Mouse (Mus musculus): ENCODE data around the gene Cnr2. TPM values are rescaled to one million over a fixed set of nuclear protein-coding genes. Genes with fewer than 3 reads are reported as not detected.

Gene Cnr2
- polyA plus RNA-seq, 1 experiment from 2014 or later, result 0.43 TPM

DNA sequence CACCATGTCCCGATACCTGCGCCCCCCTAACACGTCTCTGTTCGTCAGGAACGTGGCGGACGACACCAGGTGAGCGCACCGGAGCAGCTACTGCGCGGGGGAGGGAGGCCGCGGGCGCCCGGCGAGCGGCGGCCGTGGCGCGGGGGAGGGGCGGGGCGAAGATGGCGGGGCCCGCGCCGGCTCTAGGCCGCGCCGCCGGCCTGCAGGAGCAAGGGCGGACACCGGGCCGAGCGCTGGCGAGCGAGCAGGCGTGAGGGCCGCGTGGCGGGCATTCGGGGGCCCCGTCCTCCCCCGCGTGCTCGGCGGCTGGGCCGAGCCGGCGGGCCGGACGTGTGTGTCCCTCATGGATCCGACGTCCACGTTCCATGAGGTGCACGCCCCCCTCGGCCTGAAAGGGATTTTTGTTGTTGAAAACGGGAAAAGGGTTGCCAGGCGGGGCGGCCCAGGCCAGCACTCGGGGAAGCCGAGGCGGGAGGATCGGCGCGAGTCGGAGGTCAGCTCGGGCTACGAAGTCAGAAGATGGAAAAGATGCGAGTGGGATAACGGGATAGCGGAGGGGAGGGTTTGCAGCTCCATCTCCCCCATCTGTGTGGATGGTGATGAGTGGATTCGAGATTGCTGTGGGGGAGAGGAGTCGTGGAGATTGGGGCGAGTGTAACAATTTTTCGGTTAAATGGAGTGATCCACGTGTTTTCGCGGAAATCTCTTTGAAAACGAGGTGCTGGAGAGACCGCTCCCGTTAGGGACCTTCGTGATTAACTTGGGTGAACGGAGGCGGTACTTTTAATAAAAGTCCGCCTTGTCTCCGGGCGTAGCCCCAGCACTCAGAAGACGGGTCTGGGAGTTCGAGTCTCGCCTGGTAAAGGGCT is 38.7 kb upstream of the Cnr2 start:
- Histone ChIP-seq H3K36me3 (ENCODE audit: control insufficient read depth, insufficient read depth, low read length) (no peaks in the 10 kb centered on the region), H3K27me3 (replicated peaks; ENCODE audit: control insufficient read depth, insufficient read depth, low read length) (no peaks in the 10 kb centered on the region), H3K4me2 (ENCODE audit: low read depth, low read length) (peak overlapping the region; percentile 64), H3K9ac (ENCODE audit: low read depth, low read length) (peak overlapping the region; percentile 89), H3K4me1 (ENCODE audit: control insufficient read depth, insufficient read depth, low read length) (peaks cover 32% of the 10 kb centered on the region), H3K27ac (ENCODE audit: low read length) (peak overlapping the region; percentile 98), H3K4me3 (ENCODE audit: low read length) (peak overlapping the region; percentile 88), H3K9me3 (ENCODE audit: control insufficient read depth, low read length) (no peaks in the 10 kb centered on the region)
- under 1% methylated on average over 86 of the region's 91 CpGs for WGBS
- peak; percentile 79 for ATAC-seq

GRCm38 (mm10) chr4:135857597-135858186 is 37.5 kb upstream of the Cnr2 start:
- Histone ChIP-seq H3K4me2 (ENCODE audit: low read depth, low read length) (peak overlapping the region; percentile 64), H3K4me3 (ENCODE audit: low read length) (peak overlapping the region; percentile 88), H3K27ac (ENCODE audit: low read length) (no peak overlapping the region), H3K4me1 (ENCODE audit: control insufficient read depth, insufficient read depth, low read length) (peaks cover 32% of the 10 kb centered on the region), H3K36me3 (ENCODE audit: control insufficient read depth, insufficient read depth, low read length) (peaks cover 4% of the 10 kb centered on the region; the same call in 1 of the 2 replicates), H3K27me3 (replicated peaks; ENCODE audit: control insufficient read depth, insufficient read depth, low read length) (no peaks in the 10 kb centered on the region), H3K9me3 (ENCODE audit: control insufficient read depth, low read length) (no peaks in the 10 kb centered on the region), H3K9ac (ENCODE audit: low read depth, low read length) (peak overlapping the region; percentile 57)
- ATAC-seq, result no peak
- 3% methylated on average over 7 of the region's 7 CpGs for WGBS

GRCm38 (mm10) chr4:135868996-135869395 is 26.2 kb upstream of the Cnr2 start:
- 47% methylated on average over 2 of the region's 2 CpGs for WGBS
- H3K4me2 ChIP-seq (ENCODE audit: low read depth, low read length), result no peak overlapping the region
- peak overlapping the region; percentile 51; the same call in 1 of the 2 replicates for H3K27ac ChIP-seq (ENCODE audit: low read length)
- no peaks in the 10 kb centered on the region; the same call in 1 of the 2 replicates for H3K36me3 ChIP-seq (ENCODE audit: control insufficient read depth, insufficient read depth, low read length)
- no peak overlapping the region for H3K4me3 ChIP-seq (ENCODE audit: low read length)
- peaks cover 16% of the 10 kb centered on the region for H3K4me1 ChIP-seq (ENCODE audit: control insufficient read depth, insufficient read depth, low read length)
- H3K9ac ChIP-seq (ENCODE audit: low read depth, low read length), result no peak overlapping the region
- no peak for ATAC-seq
- H3K27me3 ChIP-seq (replicated peaks; ENCODE audit: control insufficient read depth, insufficient read depth, low read length), result no peaks in the 10 kb centered on the region
- no peaks in the 10 kb centered on the region for H3K9me3 ChIP-seq (ENCODE audit: control insufficient read depth, low read length)

GRCm38 (mm10) chr4:135870227-135871023 is 24.8 kb upstream of the Cnr2 start:
- H3K4me2 ChIP-seq (ENCODE audit: low read depth, low read length), result peak overlapping the region; percentile 28
- WGBS, result 16% methylated on average over 2 of the region's 2 CpGs
- H3K4me1 ChIP-seq (ENCODE audit: control insufficient read depth, insufficient read depth, low read length), result peaks cover 26% of the 10 kb centered on the region
- no peaks in the 10 kb centered on the region; the same call in 1 of the 2 replicates for H3K36me3 ChIP-seq (ENCODE audit: control insufficient read depth, insufficient read depth, low read length)
- H3K9me3 ChIP-seq (ENCODE audit: control insufficient read depth, low read length), result no peaks in the 10 kb centered on the region
- H3K9ac ChIP-seq (ENCODE audit: low read depth, low read length), result no peak overlapping the region; the same call in 1 of the 2 replicates
- peak overlapping the region; percentile 18; the same call in 1 of the 2 replicates for H3K4me3 ChIP-seq (ENCODE audit: low read length)
- H3K27me3 ChIP-seq (replicated peaks; ENCODE audit: control insufficient read depth, insufficient read depth, low read length), result no peaks in the 10 kb centered on the region
- H3K27ac ChIP-seq (ENCODE audit: low read length), result no peak overlapping the region
- ATAC-seq, result no peak

GRCm38 (mm10) chr4:135872015-135872414 is 23.2 kb upstream of the Cnr2 start:
- Histone ChIP-seq H3K36me3 (ENCODE audit: control insufficient read depth, insufficient read depth, low read length) (no peaks in the 10 kb centered on the region; the same call in 1 of the 2 replicates), H3K4me2 (ENCODE audit: low read depth, low read length) (peak overlapping the region; percentile 75), H3K27ac (ENCODE audit: low read length) (peak overlapping the region; percentile 39; the same call in 1 of the 2 replicates), H3K9ac (ENCODE audit: low read depth, low read length) (peak overlapping the region; percentile 88; the same call in 1 of the 2 replicates), H3K27me3 (replicated peaks; ENCODE audit: control insufficient read depth, insufficient read depth, low read length) (no peaks in the 10 kb centered on the region), H3K4me1 (ENCODE audit: control insufficient read depth, insufficient read depth, low read length) (peaks cover 41% of the 10 kb centered on the region), H3K9me3 (ENCODE audit: control insufficient read depth, low read length) (no peaks in the 10 kb centered on the region), H3K4me3 (ENCODE audit: low read length) (peak overlapping the region; percentile 78)
- no peak for ATAC-seq
- 25% methylated on average over 3 of the region's 3 CpGs for WGBS

- Histone ChIP-seq H3K4me3 (ENCODE audit: low read length) (peak overlapping the region; percentile 78), H3K4me2 (ENCODE audit: low read depth, low read length) (peak overlapping the region; percentile 75), H3K27me3 (replicated peaks; ENCODE audit: control insufficient read depth, insufficient read depth, low read length) (no peaks in the 10 kb centered on the region), H3K27ac (ENCODE audit: low read length) (peak overlapping the region; percentile 100), H3K36me3 (ENCODE audit: control insufficient read depth, insufficient read depth, low read length) (no peaks in the 10 kb centered on the region; the same call in 1 of the 2 replicates), H3K4me1 (ENCODE audit: control insufficient read depth, insufficient read depth, low read length) (peaks cover 42% of the 10 kb centered on the region), H3K9ac (ENCODE audit: low read depth, low read length) (peak overlapping the region; percentile 88), H3K9me3 (ENCODE audit: control insufficient read depth, low read length) (no peaks in the 10 kb centered on the region)
- WGBS, result 4% methylated on average over 17 of the region's 17 CpGs
- ATAC-seq, result no peak
These were observed 22.4 kb upstream of the Cnr2 start for GRCm38 (mm10) chr4:135872589-135873391.

GRCm38 (mm10) chr4:135873526-135874202 is 21.5 kb upstream of the Cnr2 start, which contains the start of gene Pnrc2:
Gene Pnrc2 (minus strand): TSS chr4:135873850.
- H3K4me3 ChIP-seq (ENCODE audit: low read length), result peak within 1 kb of the TSS; percentile 78
- H3K4me2 ChIP-seq (ENCODE audit: low read depth, low read length), result peak within 1 kb of the TSS; percentile 76
- peak within 1 kb of the TSS; percentile 88 for H3K9ac ChIP-seq (ENCODE audit: low read depth, low read length)
- H3K27ac ChIP-seq (ENCODE audit: low read length), result peak within 1 kb of the TSS; percentile 100
- no peaks in the 10 kb centered on the region; the same call in 1 of the 2 replicates for H3K36me3 ChIP-seq (ENCODE audit: control insufficient read depth, insufficient read depth, low read length)
- peak; percentile 96 for ATAC-seq
- H3K4me1 ChIP-seq (ENCODE audit: control insufficient read depth, insufficient read depth, low read length), result peaks cover 42% of the 10 kb centered on the region
- H3K9me3 ChIP-seq (ENCODE audit: control insufficient read depth, low read length), result no peaks in the 10 kb centered on the region
- WGBS, result under 1% methylated on average over 58 of the region's 60 CpGs
- no peaks in the 10 kb centered on the region for H3K27me3 ChIP-seq (replicated peaks; ENCODE audit: control insufficient read depth, insufficient read depth, low read length)
